Mouse (Mus musculus): ENCODE measurements around the gene Msmb.

Msmb gene

DNA sequence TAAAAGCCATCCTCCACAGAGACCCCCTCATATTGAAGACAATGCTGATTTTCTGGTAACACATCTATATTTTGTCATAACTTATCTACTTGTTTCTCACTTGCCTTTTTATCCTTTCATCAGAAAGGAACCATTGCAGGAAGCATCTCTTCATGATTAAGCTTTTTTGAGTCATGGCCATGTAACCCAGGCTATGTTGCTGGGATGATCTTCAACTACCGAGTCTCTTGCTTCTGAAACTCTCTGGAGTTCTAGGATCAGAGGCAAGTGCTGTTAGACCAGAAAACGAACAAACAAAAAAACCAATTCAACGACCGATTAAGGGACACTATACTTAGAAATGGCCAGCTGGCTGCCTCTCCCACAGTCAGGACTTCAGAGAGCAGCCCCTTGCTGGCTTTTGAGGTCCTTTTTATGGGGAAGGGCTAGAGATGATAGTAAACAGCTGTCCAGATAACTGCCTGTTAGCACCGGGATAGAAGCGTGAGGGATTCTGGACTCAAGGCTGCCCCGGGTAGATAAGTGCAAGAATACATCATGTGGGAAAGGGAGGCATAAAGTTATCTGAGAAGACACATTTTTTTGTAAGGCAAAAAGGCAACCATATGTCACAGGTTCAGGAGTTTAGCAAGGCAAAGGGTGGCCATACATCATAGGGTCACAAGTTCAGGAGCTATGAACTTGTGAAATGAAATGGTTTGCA is 4.1 kb downstream of the Msmb start:
- DNase-seq (ENCODE audit: low spot score), result no peak

DNA sequence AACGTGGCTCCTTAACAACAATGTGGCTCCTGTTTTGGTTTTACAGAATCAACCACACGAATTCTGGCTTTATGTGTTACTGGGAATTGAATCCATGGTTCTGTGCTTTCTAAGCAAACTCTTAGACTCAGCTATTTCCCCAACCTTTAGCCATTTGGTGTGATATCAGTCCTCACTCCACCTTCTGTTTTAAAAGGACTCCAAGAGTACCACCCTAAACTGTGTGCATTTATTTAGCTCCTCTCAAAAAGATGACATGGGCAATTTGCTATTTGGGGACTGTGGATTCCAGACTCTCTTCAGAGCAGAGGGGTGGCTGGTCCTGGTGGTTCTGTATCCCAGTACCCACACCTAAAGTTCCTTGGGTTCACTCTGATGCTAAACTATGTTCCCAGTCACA is 4.8 kb downstream of the Msmb start:
- DNase-seq (ENCODE audit: low spot score), result no peak

DNA sequence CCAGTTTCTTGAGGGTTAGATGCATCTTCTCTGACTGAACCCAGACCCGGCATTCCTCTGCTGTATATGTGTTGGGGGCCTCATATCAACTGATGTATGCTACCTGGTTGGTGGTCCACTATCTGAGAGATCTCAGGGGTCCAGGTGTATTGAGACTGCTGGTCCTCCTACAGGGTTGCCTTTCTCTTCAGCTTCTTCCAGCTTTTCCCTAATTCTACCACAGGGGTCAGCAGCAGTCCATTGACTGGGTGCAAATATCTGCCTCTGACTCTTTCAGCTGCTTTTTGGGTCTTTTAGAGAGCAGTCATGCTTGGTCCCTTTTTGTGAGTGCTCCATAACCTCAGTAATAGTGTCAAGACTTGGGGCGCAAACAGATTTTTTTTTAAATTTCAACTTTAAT is 9.0 kb downstream of the Msmb start:
- DNase-seq (ENCODE audit: low spot score), result no peak

DNA sequence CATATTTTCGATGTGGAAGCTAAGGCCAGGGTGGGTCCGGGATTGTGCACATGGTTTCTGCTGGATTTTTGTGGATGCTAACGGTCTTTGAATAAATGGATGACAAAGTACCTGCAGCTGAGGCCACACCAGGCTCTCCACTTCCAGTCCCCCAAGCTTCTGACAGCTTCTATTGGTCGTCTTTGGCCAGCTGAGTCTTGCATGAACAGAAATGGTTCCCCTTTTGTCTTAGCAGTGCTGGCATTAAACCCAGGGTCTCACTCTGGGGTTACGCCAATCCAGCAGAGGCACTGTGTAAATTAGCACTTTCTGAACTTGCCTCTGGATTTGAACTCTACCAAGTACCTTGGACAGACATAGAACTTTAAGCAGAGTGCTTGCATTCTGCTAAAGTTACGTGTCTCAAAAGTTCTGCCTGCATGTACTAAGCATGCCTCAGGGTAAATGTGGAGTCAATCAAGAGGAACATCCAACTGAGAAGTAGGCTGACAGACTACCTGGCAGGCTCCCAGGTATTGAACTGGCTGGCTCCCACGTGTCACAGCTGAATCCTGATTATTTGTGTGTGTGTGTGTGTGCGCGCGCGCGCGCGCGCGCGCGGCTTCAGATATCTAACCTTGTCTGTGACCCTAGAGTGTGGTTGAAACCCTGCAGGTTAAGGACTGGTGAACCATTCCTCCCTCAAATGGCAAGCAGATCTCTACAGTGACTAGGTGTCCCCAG is 10.6 kb downstream of the Msmb start:
- DNase-seq (ENCODE audit: low spot score), result no peak

DNA sequence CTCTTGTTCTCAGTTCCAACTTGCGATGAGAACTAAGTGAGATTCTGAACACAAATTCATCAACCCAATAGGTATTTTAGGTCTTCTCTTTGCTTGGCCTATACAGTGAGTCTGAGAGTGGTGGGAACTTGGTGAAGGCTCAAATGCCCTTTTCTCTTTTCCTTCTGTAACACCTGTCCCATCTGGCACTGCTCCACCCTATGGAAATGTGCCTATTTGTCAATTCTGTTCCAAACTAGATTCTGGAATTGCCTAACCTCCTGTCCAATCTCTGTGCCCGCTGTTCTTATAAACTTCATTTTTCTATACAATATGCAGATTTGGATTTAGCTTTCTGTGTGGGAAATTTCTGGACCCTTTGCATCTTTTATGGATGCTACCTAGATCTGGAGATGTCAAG is 11.3 kb downstream of the Msmb start:
- DNase-seq (ENCODE audit: low spot score), result no peak

DNA sequence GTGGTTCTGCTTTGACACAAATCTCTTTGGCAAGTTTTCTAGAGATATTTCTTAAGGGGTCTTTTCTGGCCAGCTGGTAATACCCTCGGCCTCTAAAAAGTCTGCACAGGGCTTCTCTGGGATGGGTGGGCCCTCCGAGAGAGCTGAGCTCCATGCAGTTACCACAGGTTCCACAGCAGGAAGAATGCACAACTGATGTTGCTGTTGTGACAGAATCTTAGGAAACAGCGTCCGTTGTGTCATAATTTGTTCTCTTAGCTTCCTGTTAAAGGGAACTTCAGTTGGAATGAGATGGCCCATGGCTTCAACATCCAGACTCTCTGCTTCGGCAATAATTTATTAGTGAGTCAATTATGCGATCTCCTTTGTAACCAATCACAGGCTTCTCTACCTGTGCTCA is 12.9 kb downstream of the Msmb start:
- no peak for DNase-seq (ENCODE audit: low spot score)

DNA sequence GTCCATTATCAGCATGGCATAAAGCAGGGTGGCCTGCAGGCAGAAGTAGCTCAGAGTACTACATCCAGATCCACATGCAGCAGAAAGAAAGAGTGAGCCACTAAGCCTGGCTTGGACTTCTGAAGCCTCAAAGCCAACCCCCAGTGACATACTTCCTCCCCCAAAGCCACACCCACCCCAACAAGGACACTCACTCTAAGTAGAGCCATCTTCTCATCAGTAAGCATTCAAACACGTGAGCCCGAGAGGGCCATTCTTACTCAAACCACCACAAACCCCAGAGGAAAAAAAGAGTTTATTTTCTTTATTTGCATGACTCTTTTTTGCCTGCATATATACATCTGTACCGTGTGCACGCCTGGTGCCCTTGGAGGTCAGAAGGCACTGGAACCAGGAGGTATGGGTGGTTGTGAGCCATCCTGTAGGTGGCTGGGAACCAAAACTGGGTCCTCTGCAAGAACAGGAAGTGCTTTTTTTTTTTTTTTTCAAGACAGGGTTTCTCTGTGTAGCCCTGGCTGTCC is 17.4 kb downstream of the Msmb start:
- peak; percentile 17 for DNase-seq (ENCODE audit: low spot score)

DNA sequence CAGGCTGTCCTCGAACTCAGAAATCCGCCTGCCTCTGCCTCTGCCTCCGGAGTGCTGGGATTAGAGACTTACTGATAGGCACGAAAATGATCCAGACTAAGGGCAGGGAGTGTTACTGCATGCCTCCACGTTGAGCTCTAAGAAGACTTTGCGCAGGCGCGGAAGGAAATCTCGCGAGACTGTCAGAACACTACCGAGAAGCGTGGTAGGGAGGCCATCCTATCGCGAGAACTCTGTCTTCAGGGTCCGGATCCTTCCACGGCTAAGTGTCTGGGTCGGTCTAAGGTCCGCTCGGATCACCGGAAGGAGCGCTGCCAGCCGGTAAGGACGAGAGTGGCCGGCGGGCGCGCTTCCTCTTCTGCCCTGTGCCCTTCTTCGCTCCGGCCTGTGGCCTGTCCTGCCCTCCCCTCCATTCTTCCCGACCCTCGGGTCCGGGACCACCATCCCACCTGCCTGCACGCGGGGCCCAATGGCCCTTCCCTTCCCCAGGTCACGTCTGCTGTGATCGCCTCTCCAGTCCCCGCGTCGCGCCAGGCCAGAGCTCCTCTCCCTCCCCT is 17.9 kb downstream of the Msmb start, which contains the start of gene Ncoa4:
TSS of gene Ncoa4 (plus strand) at position 176 of the 557 bp plus-strand sequence.
- DNase-seq (ENCODE audit: low spot score), result peak; percentile 98

DNA sequence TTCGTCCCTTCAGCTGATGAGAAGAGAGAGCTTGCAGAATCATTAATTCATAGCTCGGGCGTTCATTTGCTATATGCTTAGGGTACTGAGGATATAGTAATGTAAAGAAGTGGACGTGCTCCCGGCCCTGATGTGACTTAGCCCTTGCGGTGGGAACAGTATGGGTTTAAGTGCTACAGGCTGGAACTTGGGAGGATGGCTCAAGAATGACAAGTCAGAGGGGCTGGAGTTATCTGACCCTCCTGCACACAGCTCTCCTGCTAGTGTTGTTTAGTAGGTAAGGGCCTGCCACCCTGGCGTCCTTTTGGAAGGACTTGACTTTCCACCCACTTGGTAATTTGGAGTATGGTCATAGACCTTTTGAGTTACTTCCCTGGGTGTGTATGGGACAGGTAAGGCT is 18.7 kb downstream of the Msmb start:
- no peak for DNase-seq (ENCODE audit: low spot score)

DNA sequence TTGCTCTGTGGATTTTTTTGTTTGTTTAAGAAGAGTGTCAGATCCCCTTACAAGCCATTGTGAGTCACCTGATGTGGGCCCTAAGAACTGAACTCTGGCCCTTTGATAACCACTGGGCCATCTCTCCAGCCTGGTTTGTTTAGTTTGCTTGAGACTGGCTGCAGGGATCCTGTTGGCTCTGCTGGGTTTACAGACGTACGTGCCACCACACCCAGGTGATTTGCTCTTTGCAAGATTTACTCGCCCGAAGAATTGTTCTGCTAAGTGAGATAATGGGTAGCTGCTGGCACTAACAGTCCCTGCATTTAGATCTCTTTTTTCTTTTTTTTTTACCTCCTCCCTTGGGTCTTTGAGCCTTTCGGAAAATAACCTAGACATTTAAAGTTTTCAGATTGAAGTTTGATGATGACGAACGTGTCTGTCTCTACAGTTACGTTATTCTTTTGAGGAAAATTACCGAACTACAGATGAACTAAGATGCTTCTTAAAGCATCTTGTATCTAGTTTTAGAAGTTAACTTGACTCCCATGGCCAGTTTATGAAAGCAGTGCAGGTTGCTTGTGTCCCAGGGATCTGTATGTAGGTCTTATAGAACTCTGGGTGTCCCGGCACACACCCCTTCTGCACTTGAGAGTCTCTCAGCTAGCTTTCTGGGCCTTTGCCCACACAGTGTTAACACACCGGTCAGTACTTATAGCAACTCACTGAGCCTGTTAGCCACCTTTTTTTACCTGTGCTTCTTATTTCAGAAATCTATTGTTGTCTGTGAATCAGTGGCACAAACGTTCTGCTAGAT is 19.5 kb downstream of the Msmb start:
- DNase-seq (ENCODE audit: low spot score), result no peak

DNA sequence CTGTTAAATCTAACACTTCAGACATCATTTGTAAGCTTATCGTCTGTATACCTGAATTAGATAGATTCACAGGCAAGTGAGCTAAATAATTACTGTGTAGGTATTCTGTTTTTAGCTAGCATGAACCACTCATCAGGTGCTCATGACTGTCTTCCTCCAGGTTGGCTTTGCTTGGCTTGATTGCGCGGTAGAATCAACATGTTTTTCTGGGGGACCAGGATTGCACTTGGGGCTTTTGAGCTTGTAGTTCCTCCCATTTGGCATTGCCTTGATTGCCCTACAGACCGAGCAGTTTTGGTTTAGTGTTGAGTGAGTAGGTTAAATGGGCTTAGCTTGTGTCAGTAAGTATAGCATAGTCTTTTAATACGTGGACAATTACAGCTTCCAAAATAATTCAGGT is 20.4 kb downstream of the Msmb start:
- no peak for DNase-seq (ENCODE audit: low spot score)

DNA sequence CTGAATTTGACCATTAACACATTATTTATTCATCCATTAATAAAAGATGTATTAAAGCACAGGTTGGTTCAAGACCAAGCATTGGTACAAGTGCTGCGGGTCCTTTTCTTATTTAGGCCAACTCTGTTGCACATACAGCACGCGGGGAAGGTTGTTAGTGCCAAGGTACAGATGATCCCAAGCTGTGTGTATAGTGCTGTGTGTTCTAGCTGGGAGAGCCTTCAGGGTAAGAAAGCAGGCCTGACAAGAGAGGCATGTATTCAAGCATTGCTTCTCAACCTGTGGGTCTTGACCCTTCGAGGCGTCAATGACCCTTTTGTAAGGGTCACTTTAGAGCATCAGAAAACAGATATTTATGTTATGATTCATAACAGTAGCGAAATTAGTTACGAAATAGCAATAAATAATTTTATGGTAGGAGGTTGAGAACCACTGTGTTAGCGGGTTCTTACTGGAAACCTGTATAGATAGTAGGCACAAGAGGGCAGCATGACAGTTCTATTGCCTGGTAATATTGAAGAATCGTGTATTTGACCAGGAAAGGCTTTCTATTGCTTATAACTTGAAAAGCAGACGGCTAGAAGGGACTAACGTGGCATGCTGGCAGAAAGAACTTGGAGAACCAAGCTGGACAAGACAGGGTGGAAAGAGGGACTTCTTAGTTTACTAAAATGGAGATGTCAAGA is 21.5 kb downstream of the Msmb start:
- no peak for DNase-seq (ENCODE audit: low spot score)

DNA sequence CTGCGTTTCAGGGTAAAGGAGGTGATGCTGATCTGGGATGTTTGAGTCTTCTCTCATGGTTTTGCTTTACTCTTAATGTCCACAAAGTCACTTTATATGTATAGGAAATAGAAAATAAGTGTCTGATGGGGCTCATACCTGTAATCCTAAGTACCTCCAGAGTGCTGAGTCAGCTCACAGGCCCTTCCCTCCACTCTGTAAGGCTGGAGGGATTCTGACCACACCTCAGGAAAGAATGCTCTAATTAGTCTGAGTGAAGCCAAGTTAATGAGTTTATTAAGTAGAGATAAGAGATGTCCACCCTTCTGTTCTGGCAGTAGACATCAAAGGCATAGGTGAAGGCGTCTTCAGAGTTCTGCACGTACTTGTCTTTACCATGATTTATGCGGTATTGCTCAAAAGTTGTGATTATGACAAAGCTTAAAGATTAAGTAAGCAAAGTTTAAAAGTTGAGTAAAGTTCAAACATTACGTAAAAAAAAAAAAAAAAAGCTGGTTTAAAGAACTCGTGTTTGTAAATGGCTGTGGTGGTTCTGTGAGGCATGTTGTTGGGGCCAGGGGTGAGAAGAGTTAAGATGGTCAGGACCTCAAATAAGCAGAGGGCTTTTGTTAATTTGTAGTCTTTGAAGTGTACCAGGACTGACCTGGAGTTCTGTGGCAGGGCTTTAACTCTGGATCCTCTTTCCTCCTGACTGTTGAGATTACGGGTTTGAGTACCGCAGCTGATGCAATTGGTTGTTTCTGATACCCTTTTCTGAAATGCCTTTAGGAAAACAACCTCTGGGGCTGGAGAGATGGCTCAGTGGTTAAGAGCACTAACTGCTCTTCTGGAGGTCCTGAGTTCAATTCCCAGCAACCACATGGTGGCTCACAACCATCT is 22.6 kb downstream of the Msmb start:
- DNase-seq (ENCODE audit: low spot score), result no peak

DNA sequence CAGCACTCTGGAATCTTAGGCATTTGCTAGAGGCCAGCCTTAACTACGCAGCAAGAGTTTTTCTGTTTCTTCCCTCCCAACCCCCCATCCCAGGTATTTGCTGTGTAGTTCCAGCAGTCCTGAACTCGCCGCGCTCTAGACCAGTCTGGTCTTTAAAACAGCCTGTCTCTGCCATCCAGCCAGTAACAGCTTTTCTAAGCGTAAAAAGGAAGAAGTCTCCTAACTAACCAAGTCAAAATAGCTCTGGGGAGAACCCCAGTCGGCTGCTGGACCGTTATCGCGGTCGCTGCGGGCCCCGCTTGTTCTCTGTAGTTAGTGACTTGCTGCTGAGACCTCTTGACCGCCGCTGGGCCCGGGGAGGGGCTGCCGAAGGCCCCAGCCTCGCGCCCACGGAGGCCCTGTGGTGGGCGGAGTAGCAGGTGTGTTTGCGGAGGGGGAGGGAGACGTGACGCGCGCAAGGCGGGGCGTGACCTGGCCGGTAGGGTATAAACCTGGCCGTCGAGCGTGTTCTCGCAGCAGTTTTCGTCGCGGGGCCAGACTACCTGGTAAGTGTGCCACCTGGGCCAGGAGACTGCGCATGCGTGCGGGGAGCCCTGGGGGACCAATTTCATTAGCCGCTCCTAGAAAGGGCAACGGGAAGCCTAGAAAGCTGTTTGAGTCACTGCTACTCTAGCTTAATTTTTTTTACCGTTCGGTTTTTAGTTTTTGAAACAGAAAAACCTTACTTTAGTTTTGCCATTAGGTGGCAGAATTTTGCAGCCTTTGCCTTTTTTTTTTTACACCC is 23.6 kb downstream of the Msmb start:
- DNase-seq (ENCODE audit: low spot score), result peak; percentile 14

DNA sequence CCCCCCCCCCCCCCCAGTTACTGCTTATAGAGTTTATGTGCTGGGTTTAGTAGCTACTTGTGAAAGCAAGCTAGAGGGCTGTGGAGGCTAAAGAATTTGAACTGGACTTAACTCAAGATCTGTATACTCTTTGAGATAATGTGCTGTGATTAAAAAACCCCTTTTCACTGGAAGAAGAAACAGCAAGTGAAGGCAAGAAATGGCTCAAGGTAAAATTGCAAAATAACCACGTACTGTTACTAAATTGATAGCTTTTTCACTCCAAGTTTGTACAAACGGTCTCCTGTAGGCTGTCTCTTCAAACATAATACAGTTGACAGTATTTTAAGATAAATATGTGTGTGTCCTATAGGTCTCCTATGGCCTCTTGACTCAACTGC is 24.2 kb downstream of the Msmb start:
- DNase-seq (ENCODE audit: low spot score), result no peak

DNA sequence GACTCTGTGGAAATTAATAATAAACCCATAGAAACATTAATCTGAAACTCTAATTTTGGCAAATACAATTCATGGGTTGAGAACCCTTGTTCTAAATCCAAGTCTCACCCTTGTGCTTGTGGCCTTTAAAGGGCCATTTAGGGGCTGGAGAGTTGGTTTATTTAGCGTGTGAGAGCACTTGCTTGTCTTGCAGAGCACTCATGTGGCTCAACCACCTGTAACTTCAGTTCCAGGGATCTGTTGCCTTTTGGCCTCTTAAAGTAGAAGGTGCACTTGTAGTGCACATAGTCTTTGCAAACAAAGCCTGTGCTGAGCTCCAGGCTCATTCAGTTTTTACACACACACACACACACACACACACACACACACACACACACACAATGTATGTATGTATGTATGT is 25.0 kb downstream of the Msmb start:
- no peak for DNase-seq (ENCODE audit: low spot score)

DNA sequence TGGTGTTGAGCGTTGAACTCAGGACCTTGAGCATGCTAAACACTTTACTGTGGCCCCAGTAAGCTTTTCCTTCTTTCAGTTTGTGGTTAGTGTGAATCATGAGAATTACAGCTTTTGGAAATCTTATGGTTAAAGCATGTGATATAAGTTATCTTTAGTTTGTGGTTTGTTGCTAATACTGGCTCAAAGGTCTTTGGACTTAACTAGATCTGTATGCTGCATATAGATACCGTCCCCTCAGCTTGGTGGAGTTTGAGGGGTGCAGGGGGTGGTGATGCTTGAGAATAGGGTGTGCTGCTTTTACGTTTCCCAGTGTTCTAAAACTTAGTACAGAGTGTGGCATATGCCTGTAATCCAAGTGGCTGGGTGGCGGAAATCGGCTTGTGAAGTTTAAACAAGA is 25.5 kb downstream of the Msmb start:
- DNase-seq (ENCODE audit: low spot score), result no peak

DNA sequence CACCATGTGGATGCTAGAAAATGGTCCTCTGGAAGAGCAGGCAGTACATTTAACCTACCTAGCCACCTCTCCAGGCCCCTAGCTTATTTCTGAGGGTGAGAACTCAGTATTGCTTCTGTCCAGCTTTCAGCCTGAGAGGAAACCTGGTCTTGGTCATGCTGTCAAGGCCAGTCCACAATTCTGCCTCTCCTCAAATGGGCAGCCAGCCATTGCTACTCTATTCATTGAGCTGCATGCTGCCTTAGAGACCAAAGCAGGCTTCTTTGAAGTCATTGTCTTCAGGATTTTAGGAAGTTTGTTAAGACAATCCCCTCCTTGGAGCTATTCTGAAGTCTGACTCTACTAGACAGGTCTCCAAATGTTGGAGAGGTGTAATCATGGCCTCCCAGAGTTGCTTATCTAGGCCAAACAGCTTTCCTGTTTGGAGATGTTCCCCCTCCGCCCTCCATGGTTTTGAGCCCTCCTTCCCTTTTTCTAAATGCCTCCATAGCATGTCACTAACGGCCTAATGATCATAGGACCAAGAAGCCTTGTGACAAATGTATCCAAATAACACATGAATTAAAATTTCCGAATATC is 26.9 kb downstream of the Msmb start:
- no peak for DNase-seq (ENCODE audit: low spot score)

DNA sequence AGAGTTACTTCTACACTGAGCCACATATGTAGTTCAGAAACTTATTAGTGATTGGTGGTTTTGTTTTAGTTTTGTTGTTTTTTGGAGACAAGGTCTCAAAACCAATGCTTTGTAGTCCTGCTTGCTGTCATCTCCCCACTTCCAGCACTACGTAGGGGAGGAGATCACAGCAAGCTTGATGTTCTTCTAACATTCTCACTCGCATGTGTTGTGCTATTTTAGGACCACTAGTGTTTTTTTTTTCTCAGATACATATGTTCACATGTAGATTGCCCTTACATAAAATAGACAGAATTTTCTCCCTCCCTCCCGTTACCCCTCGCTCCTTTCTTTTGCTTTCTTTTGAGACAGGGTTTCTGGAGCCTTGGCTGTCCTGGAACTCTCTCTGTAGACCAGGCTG is 28.3 kb downstream of the Msmb start:
- DNase-seq (ENCODE audit: low spot score), result no peak

DNA sequence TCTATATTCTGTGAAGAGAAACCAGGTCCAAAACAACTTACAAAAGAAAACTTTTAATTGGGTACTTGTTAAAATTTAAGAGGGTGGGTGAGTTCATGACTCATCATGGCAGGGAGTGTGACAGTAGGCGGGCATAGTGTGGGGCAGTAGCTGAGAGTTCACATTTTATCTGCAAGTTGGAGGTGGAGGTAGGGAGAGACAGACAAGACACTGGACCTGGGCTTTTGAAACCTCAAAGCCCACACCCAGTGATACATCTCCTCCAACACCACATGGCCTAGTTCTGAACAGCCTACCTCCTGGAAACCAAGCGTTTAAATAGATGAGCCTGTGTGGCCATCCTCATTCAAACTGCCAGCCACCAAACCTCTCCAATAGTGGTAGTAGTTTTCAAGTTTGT is 33.5 kb downstream of the Msmb start:
- DNase-seq (ENCODE audit: low spot score), result no peak

Data from left cerebral cortex, adult 11 months (tissue).